Mouse (Mus musculus): Measurements from ENCODE around the gene Il34. TPM values are rescaled to one million over a fixed set of nuclear protein-coding genes. Genes with fewer than 3 reads are reported as not detected.
"Not testable (repeated sequence)": the region's sequence is repeated elsewhere in the genome, so short reads cannot be mapped to it uniquely, and the experiment has no call there.

The Il34 gene
- total and polyA plus RNA-seq, 2 experiments from 2014 or later: 8.8 to 11.4 TPM

- H3K27ac ChIP-seq: no peak overlapping the region
- ATAC-seq: no peak
- WGBS: 76% methylated on average over 10 of the region's 10 CpGs
Measured at GRCm38 (mm10) chr8:110791164-110791563, 14.6 kb downstream of the Il34 start.

GRCm38 (mm10) chr8:110790270-110790669, 15.5 kb downstream of the Il34 start:
- no peak for TF ChIP-seq CTCF (IDR thresholded peaks at IDR 0.05; ENCODE audit: low read depth)
- no peak for ATAC-seq
- DNase-seq (ENCODE audit: low spot score): no peak
- Histone ChIP-seq H3K4me3 (ENCODE audit: low read length) (no peak overlapping the region), H3K9ac (replicated peaks; ENCODE audit: low read length) (no peak overlapping the region), H3K36me3 (ENCODE audit: insufficient read depth, low read length) (no peaks in the 10 kb centered on the region), H3K27me3 (ENCODE audit: insufficient read depth, low read length) (no peaks in the 10 kb centered on the region), H3K4me1 (ENCODE audit: insufficient read depth, low read length) (no peaks in the 10 kb centered on the region), H3K27ac (no peak overlapping the region), H3K9me3 (ENCODE audit: low read length) (no peaks in the 10 kb centered on the region), H3K4me2 (ENCODE audit: low read depth, low read length) (no peak overlapping the region)
- WGBS: 79% methylated on average over 6 of the region's 6 CpGs

More at GRCm38 (mm10) chr8:110791164-110791563, 14.6 kb downstream of the Il34 start:
- no peak overlapping the region for H3K4me3 ChIP-seq (ENCODE audit: low read length)
- H3K27me3 ChIP-seq (ENCODE audit: insufficient read depth, low read length): no peaks in the 10 kb centered on the region
- TF ChIP-seq CTCF (IDR thresholded peaks at IDR 0.05; ENCODE audit: low read depth): no peak
- no peaks in the 10 kb centered on the region for H3K36me3 ChIP-seq (ENCODE audit: insufficient read depth, low read length)
- no peak overlapping the region for H3K4me2 ChIP-seq (ENCODE audit: low read depth, low read length)
- H3K9me3 ChIP-seq (ENCODE audit: low read length): no peaks in the 10 kb centered on the region
- H3K4me1 ChIP-seq (ENCODE audit: insufficient read depth, low read length): no peaks in the 10 kb centered on the region
- no peak overlapping the region for H3K9ac ChIP-seq (replicated peaks; ENCODE audit: low read length)
- no peak for DNase-seq (ENCODE audit: low spot score)

GRCm38 (mm10) chr8:110789571-110789970, 16.2 kb downstream of the Il34 start:
- no peaks in the 10 kb centered on the region for H3K27me3 ChIP-seq (ENCODE audit: insufficient read depth, low read length)
- no peak overlapping the region for H3K9ac ChIP-seq (replicated peaks; ENCODE audit: low read length)
- no peaks in the 10 kb centered on the region for H3K36me3 ChIP-seq (ENCODE audit: insufficient read depth, low read length)
- no peak for TF ChIP-seq CTCF (IDR thresholded peaks at IDR 0.05; ENCODE audit: low read depth)
- peak; percentile 41; the same call in 1 of the 2 replicates for ATAC-seq
- no peak overlapping the region for H3K4me2 ChIP-seq (ENCODE audit: low read depth, low read length)
- no peaks in the 10 kb centered on the region for H3K9me3 ChIP-seq (ENCODE audit: low read length)
- 41% methylated on average over 12 of the region's 12 CpGs for WGBS
- H3K4me3 ChIP-seq (ENCODE audit: low read length): no peak overlapping the region
- peak; percentile 16 for DNase-seq (ENCODE audit: low spot score)
- H3K27ac ChIP-seq: peak overlapping the region; percentile 26; the same call in 1 of the 2 replicates
- H3K4me1 ChIP-seq (ENCODE audit: insufficient read depth, low read length): no peaks in the 10 kb centered on the region

- H3K36me3 ChIP-seq (ENCODE audit: insufficient read depth, low read length): no peaks in the 10 kb centered on the region
- 44% methylated on average over 12 of the region's 12 CpGs for WGBS
- H3K27me3 ChIP-seq (ENCODE audit: insufficient read depth, low read length): no peaks in the 10 kb centered on the region
- no peak overlapping the region for H3K4me2 ChIP-seq (ENCODE audit: low read depth, low read length)
- DNase-seq (ENCODE audit: low spot score): no peak
- H3K4me1 ChIP-seq (ENCODE audit: insufficient read depth, low read length): no peaks in the 10 kb centered on the region
- H3K27ac ChIP-seq: no peak overlapping the region
- no peak overlapping the region for H3K4me3 ChIP-seq (ENCODE audit: low read length)
- H3K9ac ChIP-seq (replicated peaks; ENCODE audit: low read length): no peak overlapping the region
- H3K9me3 ChIP-seq (ENCODE audit: low read length): no peaks in the 10 kb centered on the region
- ATAC-seq: peak; percentile 24; the same call in 1 of the 2 replicates
- no peak for TF ChIP-seq CTCF (IDR thresholded peaks at IDR 0.05; ENCODE audit: low read depth)
Measured at GRCm38 (mm10) chr8:110788981-110789380, 16.7 kb downstream of the Il34 start.

- WGBS: 85% methylated on average over 9 of the region's 9 CpGs
- Histone ChIP-seq H3K9me3 (ENCODE audit: low read length) (no peaks in the 10 kb centered on the region), H3K27ac (no peak overlapping the region), H3K27me3 (ENCODE audit: insufficient read depth, low read length) (no peaks in the 10 kb centered on the region), H3K4me3 (ENCODE audit: low read length) (no peak overlapping the region), H3K9ac (replicated peaks; ENCODE audit: low read length) (no peak overlapping the region), H3K4me1 (ENCODE audit: insufficient read depth, low read length) (no peaks in the 10 kb centered on the region), H3K36me3 (ENCODE audit: insufficient read depth, low read length) (no peaks in the 10 kb centered on the region), H3K4me2 (ENCODE audit: low read depth, low read length) (no peak overlapping the region)
- DNase-seq (ENCODE audit: low spot score): no peak
- ATAC-seq: no peak
- no peak for TF ChIP-seq CTCF (IDR thresholded peaks at IDR 0.05; ENCODE audit: low read depth)
Measured at GRCm38 (mm10) chr8:110787411-110787954, 18.2 kb downstream of the Il34 start.

GRCm38 (mm10) chr8:110786934-110787333, 18.8 kb downstream of the Il34 start:
- no peak for TF ChIP-seq CTCF (IDR thresholded peaks at IDR 0.05; ENCODE audit: low read depth)
- DNase-seq (ENCODE audit: low spot score): no peak
- no peak overlapping the region for H3K4me3 ChIP-seq (ENCODE audit: low read length)
- 88% methylated on average over 8 of the region's 8 CpGs for WGBS
- H3K36me3 ChIP-seq (ENCODE audit: insufficient read depth, low read length): no peaks in the 10 kb centered on the region
- no peaks in the 10 kb centered on the region for H3K9me3 ChIP-seq (ENCODE audit: low read length)
- H3K4me2 ChIP-seq (ENCODE audit: low read depth, low read length): no peak overlapping the region
- H3K27ac ChIP-seq: no peak overlapping the region
- no peak overlapping the region for H3K9ac ChIP-seq (replicated peaks; ENCODE audit: low read length)
- no peak for ATAC-seq
- H3K27me3 ChIP-seq (ENCODE audit: insufficient read depth, low read length): no peaks in the 10 kb centered on the region
- H3K4me1 ChIP-seq (ENCODE audit: insufficient read depth, low read length): no peaks in the 10 kb centered on the region

GRCm38 (mm10) chr8:110786501-110786900, 19.2 kb downstream of the Il34 start:
- H3K4me1 ChIP-seq (ENCODE audit: insufficient read depth, low read length); DNase-seq (ENCODE audit: low spot score); H3K27ac ChIP-seq; H3K27me3 ChIP-seq (ENCODE audit: insufficient read depth, low read length); H3K9me3 ChIP-seq (ENCODE audit: low read length); H3K4me2 ChIP-seq (ENCODE audit: low read depth, low read length); H3K36me3 ChIP-seq (ENCODE audit: insufficient read depth, low read length); H3K4me3 ChIP-seq (ENCODE audit: low read length); H3K9ac ChIP-seq (replicated peaks; ENCODE audit: low read length); ATAC-seq: not testable (repeated sequence)
- WGBS: 78% methylated on average over 7 of the region's 7 CpGs

Data from hindbrain, postnatal 0 days (tissue).